Mouse (Mus musculus): ENCODE measurements around the gene Sdk2. TPM values are rescaled to one million over a fixed set of nuclear protein-coding genes. Genes with fewer than 3 reads are reported as not detected.

Sdk2 gene
- polyA plus RNA-seq, 1 experiment from 2014 or later = 3.6 TPM

DNA sequence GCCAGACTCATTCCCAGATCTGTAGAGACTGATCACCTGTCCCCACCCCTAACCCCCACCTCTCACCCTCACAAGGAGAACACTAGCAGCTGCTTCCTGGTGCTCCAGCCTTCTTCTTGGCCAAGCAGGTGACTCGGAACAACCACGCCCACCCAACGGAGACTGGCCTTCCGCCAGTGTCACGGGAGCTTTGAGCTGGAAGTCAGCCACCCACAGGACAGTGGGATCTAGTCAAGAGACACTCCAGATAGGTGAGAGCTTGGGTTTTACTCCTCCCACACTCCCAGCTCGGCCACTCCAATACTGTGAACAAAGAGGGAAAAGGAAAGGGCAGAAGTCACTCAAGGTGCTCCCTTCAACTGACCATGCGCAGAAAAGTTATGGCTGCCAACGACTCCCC, 327.6 kb downstream of the Sdk2 start:
- H3K4me3 ChIP-seq (replicated peaks; ENCODE audit: low read length) = no peak overlapping the region
- peaks cover 5% of the 10 kb centered on the region; the same call in 1 of the 2 replicates for H3K36me3 ChIP-seq (replicated peaks; ENCODE audit: control insufficient read depth, insufficient read depth)
- H3K27me3 ChIP-seq (ENCODE audit: control insufficient read depth, insufficient read depth, low read length) = no peaks in the 10 kb centered on the region
- DNase-seq (ENCODE audit: low spot score) = no peak
- no peak overlapping the region for H3K4me2 ChIP-seq (replicated peaks)
- H3K9me3 ChIP-seq (ENCODE audit: control insufficient read depth, low read length) = no peaks in the 10 kb centered on the region
- H3K9ac ChIP-seq = no peak overlapping the region
- no peak overlapping the region for H3K27ac ChIP-seq
- peaks cover 8% of the 10 kb centered on the region; the same call in 1 of the 2 replicates for H3K4me1 ChIP-seq (replicated peaks; ENCODE audit: control insufficient read depth, insufficient read depth, low read length)
- WGBS = 80% methylated on average over 8 of the region's 8 CpGs
- ATAC-seq (ENCODE audit: low FRiP score) = no peak

DNA sequence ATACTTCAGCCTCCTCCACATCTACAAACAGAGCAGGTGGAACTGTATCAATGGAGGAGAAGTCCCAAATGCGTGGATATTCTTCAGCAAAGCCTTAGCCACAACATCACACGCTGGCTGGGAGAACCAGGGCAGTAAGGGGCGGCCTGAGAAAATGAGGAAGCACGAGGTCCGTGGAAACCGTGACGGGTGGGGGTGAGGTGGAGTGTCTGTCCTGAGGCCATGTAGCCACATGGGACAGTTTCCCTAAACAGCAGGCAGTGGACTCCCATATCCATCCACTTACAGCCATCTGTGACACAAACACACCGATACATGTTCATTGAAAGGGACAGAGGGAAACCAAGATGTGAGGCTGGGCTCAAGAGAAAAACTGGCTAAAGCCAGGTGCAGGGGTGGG, 328.9 kb downstream of the Sdk2 start:
- 62% methylated on average over 8 of the region's 8 CpGs for WGBS
- ATAC-seq (ENCODE audit: low FRiP score) = no peak

GRCm38 (mm10) chr11:113737553-113737854, 329.3 kb downstream of the Sdk2 start:
- Histone ChIP-seq H3K4me1 (replicated peaks; ENCODE audit: control insufficient read depth, insufficient read depth, low read length) (peaks cover 22% of the 10 kb centered on the region; the same call in 1 of the 2 replicates), H3K27ac (no peak overlapping the region), H3K4me3 (replicated peaks; ENCODE audit: low read length) (no peak overlapping the region), H3K9ac (no peak overlapping the region), H3K27me3 (ENCODE audit: control insufficient read depth, insufficient read depth, low read length) (no peaks in the 10 kb centered on the region), H3K36me3 (replicated peaks; ENCODE audit: control insufficient read depth, insufficient read depth) (no peaks in the 10 kb centered on the region), H3K9me3 (ENCODE audit: control insufficient read depth, low read length) (no peaks in the 10 kb centered on the region), H3K4me2 (replicated peaks) (no peak overlapping the region)
- DNase-seq (ENCODE audit: low spot score) (no peak), ATAC-seq (ENCODE audit: low FRiP score) (no peak)
- 87% methylated on average over 3 of the region's 3 CpGs for WGBS

More for the DNA sequence above, 328.9 kb downstream of the Sdk2 start:
- no peaks in the 10 kb centered on the region for H3K27me3 ChIP-seq (ENCODE audit: control insufficient read depth, insufficient read depth, low read length)
- H3K4me2 ChIP-seq (replicated peaks) = no peak overlapping the region
- H3K36me3 ChIP-seq (replicated peaks; ENCODE audit: control insufficient read depth, insufficient read depth) = no peaks in the 10 kb centered on the region
- no peak overlapping the region for H3K9ac ChIP-seq
- H3K27ac ChIP-seq = no peak overlapping the region
- no peaks in the 10 kb centered on the region for H3K9me3 ChIP-seq (ENCODE audit: control insufficient read depth, low read length)
- no peak for DNase-seq (ENCODE audit: low spot score)
- H3K4me3 ChIP-seq (replicated peaks; ENCODE audit: low read length) = no peak overlapping the region
- peaks cover 20% of the 10 kb centered on the region; the same call in 1 of the 2 replicates for H3K4me1 ChIP-seq (replicated peaks; ENCODE audit: control insufficient read depth, insufficient read depth, low read length)

GRCm38 (mm10) chr11:113736848-113737552, 329.8 kb downstream of the Sdk2 start:
- Histone ChIP-seq H3K9me3 (ENCODE audit: control insufficient read depth, low read length) (no peaks in the 10 kb centered on the region), H3K27me3 (ENCODE audit: control insufficient read depth, insufficient read depth, low read length) (no peaks in the 10 kb centered on the region), H3K9ac (no peak overlapping the region), H3K27ac (no peak overlapping the region), H3K4me2 (replicated peaks) (no peak overlapping the region), H3K36me3 (replicated peaks; ENCODE audit: control insufficient read depth, insufficient read depth) (no peaks in the 10 kb centered on the region), H3K4me3 (replicated peaks; ENCODE audit: low read length) (no peak overlapping the region), H3K4me1 (replicated peaks; ENCODE audit: control insufficient read depth, insufficient read depth, low read length) (peaks cover 22% of the 10 kb centered on the region; the same call in 1 of the 2 replicates)
- 79% methylated on average over 11 of the region's 11 CpGs for WGBS
- DNase-seq (ENCODE audit: low spot score) (no peak), ATAC-seq (ENCODE audit: low FRiP score) (no peak)

DNA sequence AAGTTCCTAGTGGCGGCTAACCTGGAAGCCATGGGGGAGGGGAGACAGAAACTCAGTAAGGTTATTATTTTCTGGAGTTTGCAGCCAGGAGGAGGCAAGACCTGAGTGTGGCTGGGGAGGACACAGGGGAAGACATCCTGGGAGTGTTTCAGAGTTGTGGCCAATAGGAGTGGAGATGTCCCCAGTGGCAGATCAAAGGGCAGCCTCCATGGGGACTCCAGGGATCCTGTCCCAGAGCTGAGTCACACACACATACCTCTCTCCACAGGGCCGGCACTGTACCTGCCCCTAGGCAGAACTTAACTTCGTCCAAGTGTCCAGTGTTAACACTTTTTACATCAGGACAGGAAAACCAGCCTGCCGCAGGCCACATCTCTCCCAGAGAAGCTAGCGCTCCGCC, 331.7 kb downstream of the Sdk2 start:
- Histone ChIP-seq H3K4me2 (replicated peaks) (no peak overlapping the region), H3K4me3 (replicated peaks; ENCODE audit: low read length) (no peak overlapping the region), H3K27ac (no peak overlapping the region), H3K4me1 (replicated peaks; ENCODE audit: control insufficient read depth, insufficient read depth, low read length) (peaks cover 27% of the 10 kb centered on the region; the same call in 1 of the 2 replicates), H3K9ac (no peak overlapping the region), H3K27me3 (ENCODE audit: control insufficient read depth, insufficient read depth, low read length) (no peaks in the 10 kb centered on the region), H3K36me3 (replicated peaks; ENCODE audit: control insufficient read depth, insufficient read depth) (no peaks in the 10 kb centered on the region), H3K9me3 (ENCODE audit: control insufficient read depth, low read length) (no peaks in the 10 kb centered on the region)
- ATAC-seq (ENCODE audit: low FRiP score) = no peak
- 81% methylated on average over 6 of the region's 6 CpGs for WGBS
- no peak for DNase-seq (ENCODE audit: low spot score)

DNA sequence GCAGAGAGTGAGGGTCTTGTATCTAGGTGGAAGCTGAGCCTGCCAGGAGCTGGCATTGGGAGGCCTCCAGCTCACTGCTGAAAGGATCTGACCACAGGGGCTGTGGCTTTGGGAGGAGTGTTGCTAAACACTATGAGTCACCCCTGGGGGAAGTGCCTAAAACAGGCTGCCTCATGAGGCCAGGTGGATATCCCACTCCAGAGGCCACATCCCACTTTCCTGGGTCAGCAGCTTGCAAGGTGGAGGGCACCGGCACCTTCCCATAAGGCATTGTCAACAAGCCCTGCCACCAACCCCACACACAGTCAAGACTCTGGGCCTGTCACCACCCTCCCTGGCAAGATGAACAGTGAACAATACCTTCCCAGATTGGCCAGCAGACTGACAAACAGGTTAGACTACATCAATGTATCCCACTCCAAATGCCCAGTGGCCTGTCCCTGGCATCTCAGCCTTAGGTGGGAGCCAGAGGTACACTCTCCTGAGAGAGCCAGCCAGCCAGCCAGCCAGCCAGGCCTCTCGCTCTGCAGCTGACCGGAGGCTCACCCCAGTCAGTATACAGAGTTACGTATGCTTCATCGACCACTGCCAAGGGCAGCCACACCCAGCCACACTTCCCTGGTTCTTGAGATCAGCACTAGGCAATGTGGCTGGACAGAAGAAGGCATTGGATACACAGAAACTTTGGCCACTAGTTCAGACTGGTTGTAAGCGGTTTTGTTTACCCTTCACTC, 333.0 kb downstream of the Sdk2 start:
- DNase-seq (ENCODE audit: low spot score) = no peak
- H3K4me1 ChIP-seq (replicated peaks; ENCODE audit: control insufficient read depth, insufficient read depth, low read length) = peaks cover 26% of the 10 kb centered on the region; the same call in 1 of the 2 replicates
- WGBS = 42% methylated on average over 6 of the region's 6 CpGs
- H3K4me3 ChIP-seq (replicated peaks; ENCODE audit: low read length) = no peak overlapping the region
- H3K27ac ChIP-seq = no peak overlapping the region
- peaks cover 8% of the 10 kb centered on the region for H3K36me3 ChIP-seq (replicated peaks; ENCODE audit: control insufficient read depth, insufficient read depth)
- no peaks in the 10 kb centered on the region for H3K27me3 ChIP-seq (ENCODE audit: control insufficient read depth, insufficient read depth, low read length)
- H3K9ac ChIP-seq = no peak overlapping the region
- no peaks in the 10 kb centered on the region for H3K9me3 ChIP-seq (ENCODE audit: control insufficient read depth, low read length)
- ATAC-seq (ENCODE audit: low FRiP score) = no peak
- H3K4me2 ChIP-seq (replicated peaks) = no peak overlapping the region

GRCm38 (mm10) chr11:113731945-113732612, 334.8 kb downstream of the Sdk2 start:
- Histone ChIP-seq H3K9me3 (ENCODE audit: control insufficient read depth, low read length) (no peaks in the 10 kb centered on the region), H3K27ac (no peak overlapping the region), H3K9ac (no peak overlapping the region), H3K4me3 (replicated peaks; ENCODE audit: low read length) (no peak overlapping the region), H3K27me3 (ENCODE audit: control insufficient read depth, insufficient read depth, low read length) (no peaks in the 10 kb centered on the region), H3K4me1 (replicated peaks; ENCODE audit: control insufficient read depth, insufficient read depth, low read length) (peaks cover 25% of the 10 kb centered on the region; the same call in 1 of the 2 replicates), H3K36me3 (replicated peaks; ENCODE audit: control insufficient read depth, insufficient read depth) (peaks cover 25% of the 10 kb centered on the region), H3K4me2 (replicated peaks) (no peak overlapping the region)
- no peak for ATAC-seq (ENCODE audit: low FRiP score)
- 89% methylated on average over 10 of the region's 10 CpGs for WGBS
- no peak for DNase-seq (ENCODE audit: low spot score)

DNA sequence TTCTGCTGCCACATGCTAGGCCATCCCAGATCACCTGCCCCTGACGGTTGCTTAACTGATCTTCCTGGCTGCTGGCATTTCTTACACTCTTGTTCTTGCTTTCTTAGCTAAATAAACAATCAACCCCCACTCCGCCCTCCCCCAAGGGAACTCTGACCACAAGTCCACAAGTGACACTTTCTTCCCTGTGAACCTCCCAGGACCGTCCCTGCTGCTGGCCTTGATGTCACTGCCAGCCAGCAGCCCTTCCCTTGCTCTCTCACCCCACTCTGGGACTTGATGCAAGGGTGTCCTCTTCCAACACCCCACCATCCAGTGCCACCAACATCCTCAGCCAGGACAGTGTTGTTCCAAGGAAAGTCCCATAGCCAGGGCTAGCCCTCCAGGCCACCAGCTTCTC, 336.0 kb downstream of the Sdk2 start:
- Histone ChIP-seq H3K27ac (no peak overlapping the region), H3K27me3 (ENCODE audit: control insufficient read depth, insufficient read depth, low read length) (no peaks in the 10 kb centered on the region), H3K4me3 (replicated peaks; ENCODE audit: low read length) (no peak overlapping the region), H3K4me2 (replicated peaks) (no peak overlapping the region), H3K9ac (no peak overlapping the region), H3K4me1 (replicated peaks; ENCODE audit: control insufficient read depth, insufficient read depth, low read length) (peaks cover 31% of the 10 kb centered on the region; the same call in 1 of the 2 replicates), H3K36me3 (replicated peaks; ENCODE audit: control insufficient read depth, insufficient read depth) (peaks cover 33% of the 10 kb centered on the region), H3K9me3 (ENCODE audit: control insufficient read depth, low read length) (no peaks in the 10 kb centered on the region)
- WGBS = 82% methylated on average over 3 of the region's 3 CpGs
- no peak for DNase-seq (ENCODE audit: low spot score)
- ATAC-seq (ENCODE audit: low FRiP score) = no peak

DNA sequence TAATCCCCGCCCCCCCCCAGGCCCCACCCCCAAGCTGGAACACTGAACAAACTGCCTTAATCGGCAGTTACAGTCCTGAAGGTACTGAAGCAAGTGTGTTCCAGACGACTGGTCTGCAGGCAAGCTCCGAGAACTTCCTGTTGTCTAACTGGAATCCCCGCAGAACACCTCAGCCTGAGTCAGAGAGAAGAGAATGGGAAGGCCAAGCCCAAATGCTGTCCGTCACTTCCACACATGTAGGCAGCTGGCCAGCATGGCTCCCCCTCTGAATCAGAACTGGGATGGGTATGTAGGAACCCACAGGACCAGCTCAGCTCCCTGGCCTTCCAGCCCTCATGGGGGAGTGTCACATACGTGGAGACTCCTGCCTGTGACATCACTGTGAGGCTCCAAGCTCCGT, 336.9 kb downstream of the Sdk2 start:
- H3K9ac ChIP-seq = no peak overlapping the region
- H3K36me3 ChIP-seq (replicated peaks; ENCODE audit: control insufficient read depth, insufficient read depth) = peaks cover 40% of the 10 kb centered on the region
- H3K4me1 ChIP-seq (replicated peaks; ENCODE audit: control insufficient read depth, insufficient read depth, low read length) = peaks cover 41% of the 10 kb centered on the region
- no peak for DNase-seq (ENCODE audit: low spot score)
- ATAC-seq (ENCODE audit: low FRiP score) = no peak
- no peak overlapping the region for H3K27ac ChIP-seq
- 65% methylated on average over 8 of the region's 8 CpGs for WGBS
- no peak overlapping the region for H3K4me2 ChIP-seq (replicated peaks)
- no peaks in the 10 kb centered on the region for H3K9me3 ChIP-seq (ENCODE audit: control insufficient read depth, low read length)
- H3K4me3 ChIP-seq (replicated peaks; ENCODE audit: low read length) = no peak overlapping the region
- H3K27me3 ChIP-seq (ENCODE audit: control insufficient read depth, insufficient read depth, low read length) = no peaks in the 10 kb centered on the region
